Mouse (Mus musculus): ENCODE data around the gene Dlgap1. TPM values are rescaled to one million over a fixed set of nuclear protein-coding genes. Genes with fewer than 3 reads are reported as not detected.
A peak's percentile ranks its signal among the peaks of the same experiment; 100 is the strongest.

Dlgap1 gene
- polyA plus RNA-seq, 1 experiment from 2014 or later = 0.39 TPM

- Histone ChIP-seq H3K9me3 (replicated peaks; ENCODE audit: control insufficient read depth, low read length) (no peaks in the 10 kb centered on the region), H3K4me2 (ENCODE audit: low read depth, low read length) (no peak overlapping the region), H3K27me3 (ENCODE audit: control insufficient read depth, insufficient read depth, low read length) (no peaks in the 10 kb centered on the region), H3K4me1 (ENCODE audit: control insufficient read depth, insufficient read depth, low read length) (no peaks in the 10 kb centered on the region), H3K9ac (ENCODE audit: low read length) (no peak overlapping the region), H3K4me3 (ENCODE audit: low read length) (no peak overlapping the region), H3K27ac (ENCODE audit: low read length) (no peak overlapping the region), H3K36me3 (ENCODE audit: control insufficient read depth, insufficient read depth) (no peaks in the 10 kb centered on the region)
- no peak for ATAC-seq (replicated peaks; ENCODE audit: extremely low read depth, insufficient read depth, low FRiP score)
- 69% methylated on average over 5 of the region's 5 CpGs for WGBS
These were observed 636.8 kb downstream of the Dlgap1 start for GRCm38 (mm10) chr17:70605659-70606058.

GRCm38 (mm10) chr17:70612171-70612570, 643.3 kb downstream of the Dlgap1 start:
- H3K36me3 ChIP-seq (ENCODE audit: control insufficient read depth, insufficient read depth) = no peaks in the 10 kb centered on the region
- WGBS = 47% methylated on average over 6 of the region's 6 CpGs
- H3K9me3 ChIP-seq (replicated peaks; ENCODE audit: control insufficient read depth, low read length) = no peaks in the 10 kb centered on the region
- H3K4me2 ChIP-seq (ENCODE audit: low read depth, low read length) = no peak overlapping the region
- H3K27ac ChIP-seq (ENCODE audit: low read length) = no peak overlapping the region
- no peak overlapping the region for H3K9ac ChIP-seq (ENCODE audit: low read length)
- no peaks in the 10 kb centered on the region for H3K27me3 ChIP-seq (ENCODE audit: control insufficient read depth, insufficient read depth, low read length)
- H3K4me3 ChIP-seq (ENCODE audit: low read length) = no peak overlapping the region
- H3K4me1 ChIP-seq (ENCODE audit: control insufficient read depth, insufficient read depth, low read length) = no peaks in the 10 kb centered on the region
- 0 out of 2 replicates have a peak, but pooled peaks have one; percentile 23 for ATAC-seq (replicated peaks; ENCODE audit: extremely low read depth, insufficient read depth, low FRiP score)

- Histone ChIP-seq H3K27ac (ENCODE audit: low read length) (no peak overlapping the region), H3K9me3 (replicated peaks; ENCODE audit: control insufficient read depth, low read length) (no peaks in the 10 kb centered on the region), H3K4me3 (ENCODE audit: low read length) (no peak overlapping the region), H3K27me3 (ENCODE audit: control insufficient read depth, insufficient read depth, low read length) (no peaks in the 10 kb centered on the region), H3K4me1 (ENCODE audit: control insufficient read depth, insufficient read depth, low read length) (no peaks in the 10 kb centered on the region), H3K4me2 (ENCODE audit: low read depth, low read length) (no peak overlapping the region), H3K36me3 (ENCODE audit: control insufficient read depth, insufficient read depth) (no peaks in the 10 kb centered on the region), H3K9ac (ENCODE audit: low read length) (no peak overlapping the region)
- ATAC-seq (replicated peaks; ENCODE audit: extremely low read depth, insufficient read depth, low FRiP score) = no peak
- 77% methylated on average over 7 of the region's 7 CpGs for WGBS
These were observed 645.0 kb downstream of the Dlgap1 start for GRCm38 (mm10) chr17:70613897-70614296.

GRCm38 (mm10) chr17:70614407-70615060, 645.7 kb downstream of the Dlgap1 start:
- WGBS = 71% methylated on average over 5 of the region's 5 CpGs

GRCm38 (mm10) chr17:70622493-70622892, 653.6 kb downstream of the Dlgap1 start:
- Histone ChIP-seq H3K9ac (ENCODE audit: low read length) (no peak overlapping the region), H3K4me2 (ENCODE audit: low read depth, low read length) (no peak overlapping the region), H3K27ac (ENCODE audit: low read length) (no peak overlapping the region), H3K9me3 (replicated peaks; ENCODE audit: control insufficient read depth, low read length) (peaks cover 3% of the 10 kb centered on the region; the same call in 1 of the 2 replicates), H3K36me3 (ENCODE audit: control insufficient read depth, insufficient read depth) (no peaks in the 10 kb centered on the region), H3K4me3 (ENCODE audit: low read length) (no peak overlapping the region), H3K4me1 (ENCODE audit: control insufficient read depth, insufficient read depth, low read length) (peaks cover 5% of the 10 kb centered on the region; the same call in 1 of the 2 replicates), H3K27me3 (ENCODE audit: control insufficient read depth, insufficient read depth, low read length) (no peaks in the 10 kb centered on the region)
- WGBS = 47% methylated on average over 8 of the region's 8 CpGs
- ATAC-seq (replicated peaks; ENCODE audit: extremely low read depth, insufficient read depth, low FRiP score) = no peak

More at GRCm38 (mm10) chr17:70614407-70615060, 645.7 kb downstream of the Dlgap1 start:
- Histone ChIP-seq H3K4me2 (ENCODE audit: low read depth, low read length) (no peak overlapping the region), H3K9me3 (replicated peaks; ENCODE audit: control insufficient read depth, low read length) (no peaks in the 10 kb centered on the region), H3K4me3 (ENCODE audit: low read length) (no peak overlapping the region), H3K27me3 (ENCODE audit: control insufficient read depth, insufficient read depth, low read length) (no peaks in the 10 kb centered on the region), H3K36me3 (ENCODE audit: control insufficient read depth, insufficient read depth) (no peaks in the 10 kb centered on the region), H3K27ac (ENCODE audit: low read length) (no peak overlapping the region), H3K4me1 (ENCODE audit: control insufficient read depth, insufficient read depth, low read length) (no peaks in the 10 kb centered on the region), H3K9ac (ENCODE audit: low read length) (no peak overlapping the region)
- no peak for ATAC-seq (replicated peaks; ENCODE audit: extremely low read depth, insufficient read depth, low FRiP score)

GRCm38 (mm10) chr17:70626396-70626795, 657.5 kb downstream of the Dlgap1 start:
- 81% methylated on average over 9 of the region's 9 CpGs for WGBS

GRCm38 (mm10) chr17:70626925-70627324, 658.1 kb downstream of the Dlgap1 start:
- Histone ChIP-seq H3K9ac (ENCODE audit: low read length) (no peak overlapping the region), H3K9me3 (replicated peaks; ENCODE audit: control insufficient read depth, low read length) (no peaks in the 10 kb centered on the region), H3K27ac (ENCODE audit: low read length) (no peak overlapping the region), H3K36me3 (ENCODE audit: control insufficient read depth, insufficient read depth) (no peaks in the 10 kb centered on the region), H3K4me3 (ENCODE audit: low read length) (no peak overlapping the region), H3K4me2 (ENCODE audit: low read depth, low read length) (no peak overlapping the region), H3K4me1 (ENCODE audit: control insufficient read depth, insufficient read depth, low read length) (peaks cover 5% of the 10 kb centered on the region; the same call in 1 of the 2 replicates), H3K27me3 (ENCODE audit: control insufficient read depth, insufficient read depth, low read length) (no peaks in the 10 kb centered on the region)
- ATAC-seq (replicated peaks; ENCODE audit: extremely low read depth, insufficient read depth, low FRiP score) = no peak
- WGBS = 78% methylated on average over 6 of the region's 6 CpGs

More at GRCm38 (mm10) chr17:70626396-70626795, 657.5 kb downstream of the Dlgap1 start:
- H3K4me1 ChIP-seq (ENCODE audit: control insufficient read depth, insufficient read depth, low read length) = peaks cover 5% of the 10 kb centered on the region; the same call in 1 of the 2 replicates
- no peaks in the 10 kb centered on the region for H3K9me3 ChIP-seq (replicated peaks; ENCODE audit: control insufficient read depth, low read length)
- no peak overlapping the region for H3K4me3 ChIP-seq (ENCODE audit: low read length)
- H3K27me3 ChIP-seq (ENCODE audit: control insufficient read depth, insufficient read depth, low read length) = no peaks in the 10 kb centered on the region
- H3K27ac ChIP-seq (ENCODE audit: low read length) = no peak overlapping the region
- no peaks in the 10 kb centered on the region for H3K36me3 ChIP-seq (ENCODE audit: control insufficient read depth, insufficient read depth)
- no peak for ATAC-seq (replicated peaks; ENCODE audit: extremely low read depth, insufficient read depth, low FRiP score)
- no peak overlapping the region for H3K4me2 ChIP-seq (ENCODE audit: low read depth, low read length)
- H3K9ac ChIP-seq (ENCODE audit: low read length) = no peak overlapping the region

- Histone ChIP-seq H3K9me3 (replicated peaks; ENCODE audit: control insufficient read depth, low read length) (no peaks in the 10 kb centered on the region), H3K27ac (ENCODE audit: low read length) (no peak overlapping the region), H3K27me3 (ENCODE audit: control insufficient read depth, insufficient read depth, low read length) (no peaks in the 10 kb centered on the region), H3K9ac (ENCODE audit: low read length) (no peak overlapping the region), H3K4me1 (ENCODE audit: control insufficient read depth, insufficient read depth, low read length) (no peaks in the 10 kb centered on the region), H3K4me3 (ENCODE audit: low read length) (no peak overlapping the region), H3K36me3 (ENCODE audit: control insufficient read depth, insufficient read depth) (no peaks in the 10 kb centered on the region), H3K4me2 (ENCODE audit: low read depth, low read length) (no peak overlapping the region)
- no peak; the same call in 1 of the 2 replicates for ATAC-seq (replicated peaks; ENCODE audit: extremely low read depth, insufficient read depth, low FRiP score)
- 40% methylated on average over 6 of the region's 6 CpGs for WGBS
These were observed 660.9 kb downstream of the Dlgap1 start for GRCm38 (mm10) chr17:70629653-70630378.
